Mouse (Mus musculus): ENCODE data around the gene Jazf1.

Gene Jazf1

GRCm38 (mm10) chr6:53010286-53010685 is 58.1 kb downstream of the Jazf1 start:
- no peak for DNase-seq (ENCODE audit: low spot score)

- no peak for DNase-seq (ENCODE audit: low spot score)
These were observed 62.4 kb downstream of the Jazf1 start for GRCm38 (mm10) chr6:53006032-53006431.

GRCm38 (mm10) chr6:53005544-53005943 is 62.9 kb downstream of the Jazf1 start:
- DNase-seq (ENCODE audit: low spot score) = no peak

- no peak for DNase-seq (ENCODE audit: low spot score)
These were observed 77.6 kb downstream of the Jazf1 start for GRCm38 (mm10) chr6:52990816-52991215.

- no peak for DNase-seq (ENCODE audit: low spot score)
These were observed 80.4 kb downstream of the Jazf1 start for GRCm38 (mm10) chr6:52987905-52988640.

GRCm38 (mm10) chr6:52987391-52987790 is 81.0 kb downstream of the Jazf1 start:
- DNase-seq (ENCODE audit: low spot score) = no peak

GRCm38 (mm10) chr6:52982175-52982574 is 86.3 kb downstream of the Jazf1 start:
- no peak for DNase-seq (ENCODE audit: low spot score)

GRCm38 (mm10) chr6:52979503-52979902 is 88.9 kb downstream of the Jazf1 start:
- DNase-seq (ENCODE audit: low spot score) = no peak

GRCm38 (mm10) chr6:52973351-52973750 is 95.1 kb downstream of the Jazf1 start:
- DNase-seq (ENCODE audit: low spot score) = no peak

- DNase-seq (ENCODE audit: low spot score) = no peak
These were observed 96.3 kb downstream of the Jazf1 start for GRCm38 (mm10) chr6:52972138-52972537.

- no peak for DNase-seq (ENCODE audit: low spot score)
These were observed 98.6 kb downstream of the Jazf1 start for GRCm38 (mm10) chr6:52969717-52970261.

- no peak for DNase-seq (ENCODE audit: low spot score)
These were observed 100.0 kb downstream of the Jazf1 start for GRCm38 (mm10) chr6:52968346-52968891.

- DNase-seq (ENCODE audit: low spot score) = no peak
These were observed 100.7 kb downstream of the Jazf1 start for GRCm38 (mm10) chr6:52967557-52968270.

GRCm38 (mm10) chr6:52966001-52966400 is 102.4 kb downstream of the Jazf1 start:
- no peak for DNase-seq (ENCODE audit: low spot score)

GRCm38 (mm10) chr6:52965340-52965739 is 103.1 kb downstream of the Jazf1 start:
- DNase-seq (ENCODE audit: low spot score) = no peak

GRCm38 (mm10) chr6:52963840-52964690 is 104.4 kb downstream of the Jazf1 start:
- no peak for DNase-seq (ENCODE audit: low spot score)

GRCm38 (mm10) chr6:52963430-52963732 is 105.0 kb downstream of the Jazf1 start:
- DNase-seq (ENCODE audit: low spot score) = no peak

GRCm38 (mm10) chr6:52962600-52963429 is 105.6 kb downstream of the Jazf1 start:
- DNase-seq (ENCODE audit: low spot score) = no peak

GRCm38 (mm10) chr6:52961660-52962490 is 106.6 kb downstream of the Jazf1 start:
- DNase-seq (ENCODE audit: low spot score) = no peak

- DNase-seq (ENCODE audit: low spot score) = no peak
These were observed 110.7 kb downstream of the Jazf1 start for GRCm38 (mm10) chr6:52957730-52958129.
